Mouse (Mus musculus): Measurements from ENCODE around the gene Myo6.

GRCm38 (mm10) chr9:80194446-80194845 lies 29.6 kb downstream of the Myo6 start:
- TF ChIP-seq CTCF (IDR thresholded peaks at IDR 0.05; ENCODE audit: insufficient read depth, low read length) = no peak
- TF ChIP-seq POLR2A (IDR thresholded peaks at IDR 0.05; ENCODE audit: borderline replicate concordance, extremely low read depth, low read depth, low read length) = no peak

All from lung, adult 2 months (tissue).